Mouse (Mus musculus): ENCODE measurements at regions not wholly inside any gene's neighbourhood (a gene's known extent, or its start where the extent isn't known, plus 50 kb on each side); places are given as distances from the start of the nearest gene placed in this dataset.

DNA sequence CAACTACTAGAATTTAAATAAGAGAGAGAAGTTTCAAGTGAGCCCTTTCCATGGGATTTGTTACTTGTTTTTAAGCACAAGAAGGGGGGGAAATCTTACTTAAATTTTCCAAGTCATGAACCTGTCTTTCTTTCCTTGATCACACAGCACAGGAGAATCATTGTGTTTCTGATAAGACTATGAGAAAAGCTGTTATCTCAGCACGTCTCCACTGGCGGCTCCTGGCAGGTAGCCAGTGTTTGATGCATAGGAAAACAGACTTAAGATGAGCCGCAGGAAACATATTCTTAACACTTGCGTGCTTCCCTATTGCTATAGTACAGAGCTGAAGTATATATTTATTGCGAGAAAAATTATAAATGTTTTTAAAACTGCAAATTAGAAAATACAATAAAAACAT, 920.3 kb downstream of the Efna5 start:
- Histone ChIP-seq H3K4me1 (ENCODE audit: control insufficient read depth in 2 of 2, insufficient read depth in 2 of 2, low read length in 2 of 2, poor library complexity in 1 of 2) (no peaks in the 10 kb centered on the region), H3K27ac (ENCODE audit: insufficient read depth, low read depth, low read length, poor library complexity, severe bottlenecking) (no peak overlapping the region), H3K9me3 (ENCODE audit: control insufficient read depth, insufficient read depth, low read depth, low read length) (no peaks in the 10 kb centered on the region), H3K9ac (ENCODE audit: insufficient read depth, low read depth, low read length, poor library complexity, severe bottlenecking) (no peak overlapping the region), H3K4me3 (ENCODE audit: insufficient read depth in 1 of 2, low read depth in 1 of 2, low read length in 2 of 2, poor library complexity in 1 of 2, severe bottlenecking in 1 of 2) (no peak overlapping the region), H3K36me3 (ENCODE audit: control insufficient read depth, insufficient read depth, low read length, poor library complexity, severe bottlenecking) (no peaks in the 10 kb centered on the region)
- in situ Hi-C loops (cut with MboI; ENCODE audit: low sequenced_read_pairs in 2 of 2, unreplicated experiment in 2 of 2), result no loop called here
- no peak for DNase-seq (ENCODE audit: low read depth, low spot score)
- TF ChIP-seq CHD2 (IDR thresholded peaks at IDR 0.05; ENCODE audit: low read depth, low read length) (no peak), MAFK (IDR thresholded peaks at IDR 0.05; ENCODE audit: insufficient read depth, low read depth, low read length) (no peak), ZC3H11A (IDR thresholded peaks at IDR 0.05; ENCODE audit: borderline replicate concordance, low read depth, low read length) (no peak)

DNA sequence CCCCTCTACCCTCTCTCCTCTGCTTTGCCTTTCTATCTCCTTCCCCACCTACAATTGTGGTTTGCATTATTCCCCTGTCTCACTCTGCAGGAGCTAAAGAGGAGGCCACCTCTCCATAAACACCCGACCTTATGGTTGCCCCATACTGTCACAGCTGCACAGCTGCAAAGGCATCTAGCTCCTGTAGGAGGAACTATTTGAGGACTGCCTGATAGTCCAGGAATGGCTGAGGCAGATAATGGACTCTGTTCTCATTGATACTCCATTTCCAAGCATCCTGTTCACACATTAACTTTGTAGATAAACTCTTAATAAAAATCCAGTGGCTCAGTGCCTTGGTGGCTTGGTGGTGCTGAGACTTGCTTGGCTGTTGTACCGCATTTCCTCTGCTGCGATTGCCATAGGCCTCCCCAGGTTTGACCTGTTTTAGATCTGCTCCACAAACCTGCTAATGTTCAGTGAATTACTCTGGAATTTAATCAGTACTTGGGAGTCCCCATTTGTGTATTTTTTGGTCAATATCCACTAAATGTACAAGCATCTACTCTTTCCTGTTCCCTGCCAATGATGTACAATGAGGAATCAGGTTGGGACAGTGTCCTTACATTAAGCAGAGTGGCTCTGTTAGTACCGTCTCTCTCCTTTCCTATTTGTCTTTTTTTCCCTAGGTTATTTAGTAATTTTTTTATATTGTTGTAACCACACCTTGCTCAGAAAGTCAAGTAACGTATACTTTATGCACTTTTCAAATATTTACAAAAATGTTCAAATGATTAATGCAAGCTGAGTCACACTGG, 920.9 kb downstream of the Efna5 start:
- no peak for TF ChIP-seq MAFK (IDR thresholded peaks at IDR 0.05; ENCODE audit: insufficient read depth, low read depth, low read length)
- no peak for TF ChIP-seq ZC3H11A (IDR thresholded peaks at IDR 0.05; ENCODE audit: borderline replicate concordance, low read depth, low read length)
- no peak for TF ChIP-seq HCFC1 (IDR thresholded peaks at IDR 0.05; ENCODE audit: borderline replicate concordance, insufficient read depth, low read length)
- TF ChIP-seq CHD2 (IDR thresholded peaks at IDR 0.05; ENCODE audit: low read depth, low read length), result no peak
- no peak for TF ChIP-seq ZNF384 (IDR thresholded peaks at IDR 0.05; ENCODE audit: low read depth, low read length)
- DNase-seq (ENCODE audit: low read depth, low spot score), result no peak
- H3K9me3 ChIP-seq (ENCODE audit: control insufficient read depth, insufficient read depth, low read depth, low read length), result no peaks in the 10 kb centered on the region
- H3K4me3 ChIP-seq (ENCODE audit: insufficient read depth in 1 of 2, low read depth in 1 of 2, low read length in 2 of 2, poor library complexity in 1 of 2, severe bottlenecking in 1 of 2), result no peak overlapping the region
- H3K36me3 ChIP-seq (ENCODE audit: control insufficient read depth, insufficient read depth, low read length, poor library complexity, severe bottlenecking), result no peaks in the 10 kb centered on the region
- H3K27ac ChIP-seq (ENCODE audit: insufficient read depth, low read depth, low read length, poor library complexity, severe bottlenecking), result no peak overlapping the region
- H3K9ac ChIP-seq (ENCODE audit: insufficient read depth, low read depth, low read length, poor library complexity, severe bottlenecking), result no peak overlapping the region
- in situ Hi-C loops (cut with MboI; ENCODE audit: low sequenced_read_pairs in 2 of 2, unreplicated experiment in 2 of 2), result no loop called here
- H3K4me1 ChIP-seq (ENCODE audit: control insufficient read depth in 2 of 2, insufficient read depth in 2 of 2, low read length in 2 of 2, poor library complexity in 1 of 2), result no peaks in the 10 kb centered on the region

DNA sequence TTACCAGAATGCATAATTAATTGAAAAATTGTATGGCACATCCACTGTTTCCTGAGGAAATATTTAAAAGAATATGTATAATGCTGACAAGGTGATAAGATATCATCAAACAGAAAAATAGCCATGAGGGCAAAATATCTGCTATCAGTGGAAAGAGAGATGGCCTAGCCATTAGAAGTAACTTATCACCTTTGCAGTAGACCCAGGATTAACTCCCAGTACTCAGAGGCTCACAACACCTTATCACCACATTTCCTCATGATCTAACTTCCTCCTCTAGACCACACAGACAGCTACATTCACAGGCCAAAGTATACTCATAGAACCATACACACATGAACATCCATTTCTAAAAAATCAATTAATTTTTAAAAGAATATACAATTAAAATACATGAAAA, 963.4 kb downstream of the Efna5 start:
- TF ChIP-seq ZC3H11A (IDR thresholded peaks at IDR 0.05; ENCODE audit: borderline replicate concordance, low read depth, low read length), result no peak
- Histone ChIP-seq H3K9ac (ENCODE audit: insufficient read depth, low read depth, low read length, poor library complexity, severe bottlenecking) (no peak overlapping the region), H3K36me3 (ENCODE audit: control insufficient read depth, insufficient read depth, low read length, poor library complexity, severe bottlenecking) (no peaks in the 10 kb centered on the region), H3K4me1 (ENCODE audit: control insufficient read depth in 2 of 2, insufficient read depth in 2 of 2, low read length in 2 of 2, poor library complexity in 1 of 2) (no peaks in the 10 kb centered on the region), H3K27ac (ENCODE audit: insufficient read depth, low read depth, low read length, poor library complexity, severe bottlenecking) (no peak overlapping the region), H3K9me3 (ENCODE audit: control insufficient read depth, insufficient read depth, low read depth, low read length) (no peaks in the 10 kb centered on the region), H3K4me3 (ENCODE audit: insufficient read depth in 1 of 2, low read depth in 1 of 2, low read length in 2 of 2, poor library complexity in 1 of 2, severe bottlenecking in 1 of 2) (no peak overlapping the region)
- DNase-seq (ENCODE audit: low read depth, low spot score), result no peak
- in situ Hi-C loops (cut with MboI; ENCODE audit: low sequenced_read_pairs in 2 of 2, unreplicated experiment in 2 of 2), result no loop called here

DNA sequence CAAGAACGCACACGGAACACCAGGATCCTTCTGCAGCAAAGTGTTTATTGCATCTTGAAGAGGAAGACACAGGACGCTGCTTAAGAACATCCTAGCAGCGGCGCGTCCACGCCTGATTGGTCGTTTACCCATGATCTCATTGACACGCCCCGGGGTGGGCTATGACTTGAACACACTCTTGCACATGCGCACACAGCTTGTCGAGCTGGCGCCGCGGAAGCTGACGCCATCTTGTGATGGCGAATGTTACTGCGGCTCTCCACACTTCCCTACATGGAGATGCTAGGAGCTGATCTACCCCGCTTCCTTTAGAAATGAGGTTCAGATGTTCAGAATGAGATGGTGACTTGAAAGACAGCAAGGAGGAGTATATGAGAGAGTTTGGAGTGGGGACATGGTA, 978.2 kb downstream of the Efna5 start:
- peak; percentile 25 for DNase-seq (ENCODE audit: low read depth, low spot score)
- Histone ChIP-seq H3K4me3 (ENCODE audit: insufficient read depth in 1 of 2, low read depth in 1 of 2, low read length in 2 of 2, poor library complexity in 1 of 2, severe bottlenecking in 1 of 2) (peak overlapping the region; percentile 7 to 30; a peak in 2 of 4 replicates), H3K4me1 (ENCODE audit: control insufficient read depth in 2 of 2, insufficient read depth in 2 of 2, low read length in 2 of 2, poor library complexity in 1 of 2) (no peaks in the 10 kb centered on the region), H3K9ac (ENCODE audit: insufficient read depth, low read depth, low read length, poor library complexity, severe bottlenecking) (no peak overlapping the region), H3K27ac (ENCODE audit: insufficient read depth, low read depth, low read length, poor library complexity, severe bottlenecking) (no peak overlapping the region), H3K9me3 (ENCODE audit: control insufficient read depth, insufficient read depth, low read depth, low read length) (no peaks in the 10 kb centered on the region), H3K36me3 (ENCODE audit: control insufficient read depth, insufficient read depth, low read length, poor library complexity, severe bottlenecking) (no peaks in the 10 kb centered on the region)
- no peak for TF ChIP-seq ZC3H11A (IDR thresholded peaks at IDR 0.05; ENCODE audit: borderline replicate concordance, low read depth, low read length)
- TF ChIP-seq MAFK (IDR thresholded peaks at IDR 0.05; ENCODE audit: insufficient read depth, low read depth, low read length), result no peak
- no peak for TF ChIP-seq ZNF384 (IDR thresholded peaks at IDR 0.05; ENCODE audit: low read depth, low read length)
- no peak for TF ChIP-seq CHD2 (IDR thresholded peaks at IDR 0.05; ENCODE audit: low read depth, low read length)
- TF ChIP-seq HCFC1 (IDR thresholded peaks at IDR 0.05; ENCODE audit: borderline replicate concordance, insufficient read depth, low read length), result no peak
- in situ Hi-C loops (cut with MboI; ENCODE audit: low sequenced_read_pairs in 2 of 2, unreplicated experiment in 2 of 2), result no loop called here

- in situ Hi-C loops (cut with MboI; ENCODE audit: low sequenced_read_pairs in 2 of 2, unreplicated experiment in 2 of 2), result no loop called here
- no peak for DNase-seq (ENCODE audit: low read depth, low spot score)
- no peaks in the 10 kb centered on the region for H3K4me1 ChIP-seq (ENCODE audit: control insufficient read depth in 2 of 2, insufficient read depth in 2 of 2, low read length in 2 of 2, poor library complexity in 1 of 2)
Observed at GRCm38 (mm10) chr17:61890631-61891030, 990.5 kb downstream of the Efna5 start.

More at GRCm38 (mm10) chr17:61890631-61891030, 990.5 kb downstream of the Efna5 start:
- Histone ChIP-seq H3K27ac (ENCODE audit: insufficient read depth, low read depth, low read length, poor library complexity, severe bottlenecking) (no peak overlapping the region), H3K36me3 (ENCODE audit: control insufficient read depth, insufficient read depth, low read length, poor library complexity, severe bottlenecking) (no peaks in the 10 kb centered on the region), H3K9me3 (ENCODE audit: control insufficient read depth, insufficient read depth, low read depth, low read length) (no peaks in the 10 kb centered on the region), H3K9ac (ENCODE audit: insufficient read depth, low read depth, low read length, poor library complexity, severe bottlenecking) (no peak overlapping the region), H3K4me3 (ENCODE audit: insufficient read depth in 1 of 2, low read depth in 1 of 2, low read length in 2 of 2, poor library complexity in 1 of 2, severe bottlenecking in 1 of 2) (no peak overlapping the region)
- no peak for TF ChIP-seq CHD2 (IDR thresholded peaks at IDR 0.05; ENCODE audit: low read depth, low read length)
- TF ChIP-seq MAFK (IDR thresholded peaks at IDR 0.05; ENCODE audit: insufficient read depth, low read depth, low read length), result no peak
- TF ChIP-seq HCFC1 (IDR thresholded peaks at IDR 0.05; ENCODE audit: borderline replicate concordance, insufficient read depth, low read length), result no peak
- no peak for TF ChIP-seq ZNF384 (IDR thresholded peaks at IDR 0.05; ENCODE audit: low read depth, low read length)

All from ES-E14 (cell line).